Comparison of ENCODE assay signal across 7 mouse cellular contexts in genomic region chr3:87981894-87982835, GRCm38 (mm10). TPM values are rescaled to one million over a fixed set of nuclear protein-coding genes. Genes with fewer than 3 reads are reported as not detected.
DNase-seq lines count a peak whose midpoint lies in the region; ATAC-seq lines count a peak whose summit lies in the region.

No protein-coding gene starts in this region.

- H3K4me2 ChIP-seq in embryonic facial prominence, embryonic 12.5 days (replicated peaks), result peak overlapping the region; percentile 42
- H3K4me2 ChIP-seq in lung, embryonic 15.5 days, result peak overlapping the region; percentile 52

- WGBS in embryonic facial prominence, embryonic 12.5 days, result 35% methylated on average over 12 of the region's 12 CpGs
- WGBS in lung, embryonic 15.5 days, result 24% methylated on average over 12 of the region's 12 CpGs

- H3K36me3 ChIP-seq in embryonic facial prominence, embryonic 12.5 days, result 0 out of 2 replicates have a peak, but pooled peaks cover under 1% of the 10 kb centered on the region
- H3K36me3 ChIP-seq in lung, embryonic 15.5 days, result no peaks in the 10 kb centered on the region

- peak overlapping the region; percentile 82 for H3K27ac ChIP-seq in embryonic facial prominence, embryonic 12.5 days
- peak overlapping the region; percentile 98 for H3K27ac ChIP-seq in lung, embryonic 15.5 days

- no peaks in the 10 kb centered on the region for H3K27me3 ChIP-seq in embryonic facial prominence, embryonic 12.5 days
- H3K27me3 ChIP-seq in lung, embryonic 15.5 days, result no peaks in the 10 kb centered on the region

- no peaks in the 10 kb centered on the region for H3K9me3 ChIP-seq in embryonic facial prominence, embryonic 12.5 days
- H3K9me3 ChIP-seq in lung, embryonic 15.5 days, result no peaks in the 10 kb centered on the region

- peak overlapping the region; percentile 20; the same call in 1 of the 2 replicates for H3K9ac ChIP-seq in embryonic facial prominence, embryonic 12.5 days
- H3K9ac ChIP-seq in lung, embryonic 15.5 days, result peak overlapping the region; percentile 38

- DNase-seq in heart, adult 9 months (ENCODE audit: low spot score in 2 of 2), result peak; percentile 86 to 90
- DNase-seq in kidney, adult 8-10 months, result peak; percentile 52 to 65
- DNase-seq in urinary bladder, adult 2 months (ENCODE audit: low spot score), result no peak
- DNase-seq in left cerebral cortex, adult 11 months (ENCODE audit: low spot score), result no peak

- H3K4me1 ChIP-seq in embryonic facial prominence, embryonic 12.5 days, result peaks cover 61% of the 10 kb centered on the region
- peaks cover 66% of the 10 kb centered on the region for H3K4me1 ChIP-seq in lung, embryonic 15.5 days

- no peak for ATAC-seq in embryonic facial prominence, embryonic 12.5 days (ENCODE audit: insufficient number of reproducible peaks, insufficient read depth, low FRiP score, low TSS enrichment)
- ATAC-seq in lung, embryonic 15.5 days (ENCODE audit: borderline replicate concordance, extremely low read depth, low FRiP score, low TSS enrichment), result peak; percentile 67
- ATAC-seq in erythroid progenitor cell, adult 5-6 weeks (replicated peaks; ENCODE audit: low FRiP score, poor library complexity, severe bottlenecking), result no peak

- no peak overlapping the region for H3K4me3 ChIP-seq in embryonic facial prominence, embryonic 12.5 days
- no peak overlapping the region for H3K4me3 ChIP-seq in lung, embryonic 15.5 days

RNA-seq across cellular contexts. Expression of gene Nes, which starts 11.3 kb away (rescaled TPM):
- polyA plus RNA-seq in embryonic facial prominence, embryonic 12.5 days (2016; fragmentation: Nextera tagmentation; extraction: Ambion mirVana), result 40.0 and 42.0 TPM in 2 replicates
- polyA plus RNA-seq in lung, embryonic 15.5 days (2015; fragmentation: Nextera tagmentation; extraction: Ambion mirVana), result 30.1 and 32.4 TPM in 2 replicates
- not detected in 2 replicates for total RNA-seq in erythroid progenitor cell, adult 5-6 weeks (2015; ENCODE audit: low replicate concordance)
- total RNA-seq in erythroid progenitor cell, adult 5-6 weeks (2017; ENCODE audit: low replicate concordance), result not detected in 2 replicates
- 3.7 and 5.3 TPM in 2 replicates for polyA plus RNA-seq in urinary bladder, adult 2 months (2012; rRNA removed)

RNA-seq across cellular contexts. Expression of gene Bcan, which starts 17.9 kb away (rescaled TPM):
- polyA plus RNA-seq in embryonic facial prominence, embryonic 12.5 days (2016; fragmentation: Nextera tagmentation; extraction: Ambion mirVana), result 0.15 and 0.39 TPM in 2 replicates
- 0.07 and 0.18 TPM in 2 replicates for polyA plus RNA-seq in lung, embryonic 15.5 days (2015; fragmentation: Nextera tagmentation; extraction: Ambion mirVana)
- not detected in 2 replicates for total RNA-seq in erythroid progenitor cell, adult 5-6 weeks (2015; ENCODE audit: low replicate concordance)
- total RNA-seq in erythroid progenitor cell, adult 5-6 weeks (2017; ENCODE audit: low replicate concordance), result not detected in 2 replicates
- 0.15 and 0.28 TPM in 2 replicates for polyA plus RNA-seq in urinary bladder, adult 2 months (2012; rRNA removed)

RNA-seq across cellular contexts. Expression of gene Crabp2, which starts 33.7 kb away (rescaled TPM):
- 467 and 481 TPM in 2 replicates for polyA plus RNA-seq in embryonic facial prominence, embryonic 12.5 days (2016; fragmentation: Nextera tagmentation; extraction: Ambion mirVana)
- polyA plus RNA-seq in lung, embryonic 15.5 days (2015; fragmentation: Nextera tagmentation; extraction: Ambion mirVana), result 8.1 and 10.4 TPM in 2 replicates
- total RNA-seq in erythroid progenitor cell, adult 5-6 weeks (2015; ENCODE audit: low replicate concordance), result not detected in 2 replicates
- total RNA-seq in erythroid progenitor cell, adult 5-6 weeks (2017; ENCODE audit: low replicate concordance), result not detected in 2 replicates
- polyA plus RNA-seq in urinary bladder, adult 2 months (2012; rRNA removed), result 0.91 and 1.4 TPM in 2 replicates

RNA-seq across cellular contexts. Expression of gene Hapln2, which starts 45.2 kb away (rescaled TPM):
- polyA plus RNA-seq in embryonic facial prominence, embryonic 12.5 days (2016; fragmentation: Nextera tagmentation; extraction: Ambion mirVana), result 0.09 and 0.34 TPM in 2 replicates
- polyA plus RNA-seq in lung, embryonic 15.5 days (2015; fragmentation: Nextera tagmentation; extraction: Ambion mirVana), result 0.07 and 0.23 TPM in 2 replicates
- not detected in 2 replicates for total RNA-seq in erythroid progenitor cell, adult 5-6 weeks (2015; ENCODE audit: low replicate concordance)
- not detected in 2 replicates for total RNA-seq in erythroid progenitor cell, adult 5-6 weeks (2017; ENCODE audit: low replicate concordance)
- polyA plus RNA-seq in urinary bladder, adult 2 months (2012; rRNA removed), result 0.06 TPM in 1 of 2 replicates, not detected in the other

RNA-seq across cellular contexts. Expression of gene Rrnad1, which starts 51.6 kb away (rescaled TPM):
- 23.2 and 23.8 TPM in 2 replicates for polyA plus RNA-seq in embryonic facial prominence, embryonic 12.5 days (2016; fragmentation: Nextera tagmentation; extraction: Ambion mirVana)
- 18.3 and 18.5 TPM in 2 replicates for polyA plus RNA-seq in lung, embryonic 15.5 days (2015; fragmentation: Nextera tagmentation; extraction: Ambion mirVana)
- 2.5 and 5.0 TPM in 2 replicates for total RNA-seq in erythroid progenitor cell, adult 5-6 weeks (2015; ENCODE audit: low replicate concordance)
- total RNA-seq in erythroid progenitor cell, adult 5-6 weeks (2017; ENCODE audit: low replicate concordance), result 4.9 and 5.3 TPM in 2 replicates
- polyA plus RNA-seq in urinary bladder, adult 2 months (2012; rRNA removed), result 28.4 and 33.2 TPM in 2 replicates

Comparison
In these comparisons a context has a peak if more than half of its experiments do, and no peak if none do; other contexts are left out.
1. DNase-seq: peak in heart, adult 9 months (2 of 2) and kidney, adult 8-10 months (2 of 2); none in urinary bladder, adult 2 months (single experiment) and left cerebral cortex, adult 11 months (single experiment).
2. RNA of gene Crabp2, which starts 33.7 kb away (polyA plus RNA-seq): 467 to 481 TPM in embryonic facial prominence, embryonic 12.5 days; 8.1 to 10.4 TPM in lung, embryonic 15.5 days and 0.91 to 1.4 TPM in urinary bladder, adult 2 months; every median in the first group is over 10 times any median in the second.